Mouse (Mus musculus) retina, postnatal 7 days (tissue): Measurements from ENCODE around the gene Vwce.

Experiments
- DNase-seq: peaks from one replicate; pipeline ENCODE4 v3.0.0-alpha.2; 2012; ENCODE audit warnings: low read depth, low spot score

The Vwce gene

GRCm38 (mm10) chr19:10714682-10715475 lies 80.9 kb downstream of the Vwce start:
- peak; percentile 71 for DNase-seq

DNA sequence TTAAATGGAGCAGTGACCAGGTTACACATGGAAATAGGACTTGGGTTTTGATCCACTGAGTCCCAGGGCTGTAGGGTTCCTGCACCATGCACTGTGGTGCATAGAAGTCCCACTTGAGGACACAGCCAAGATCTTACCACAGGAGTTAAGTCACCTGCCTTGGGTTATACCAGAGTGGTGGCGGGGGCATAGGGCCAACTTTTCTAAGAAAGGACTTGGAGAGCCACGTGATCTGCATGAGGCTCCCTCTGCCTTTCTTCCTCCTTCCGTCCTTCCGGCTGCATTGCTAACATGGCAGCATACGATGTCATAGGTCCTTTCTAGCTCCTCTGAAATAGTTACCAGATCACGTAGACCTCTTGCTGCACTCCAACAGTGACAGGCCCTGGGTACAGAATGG lies 81.5 kb downstream of the Vwce start:
- DNase-seq, result no peak
